Mouse (Mus musculus) brown adipose tissue, adult 24 weeks (tissue): Measurements from ENCODE around the gene Lancl3. TPM values are rescaled to one million over a fixed set of nuclear protein-coding genes. Genes with fewer than 3 reads are reported as not detected.
A peak's percentile ranks its signal among the peaks of the same experiment; 100 is the strongest.
"Not testable (repeated sequence)": the region's sequence is repeated elsewhere in the genome, so short reads cannot be mapped to it uniquely, and the experiment has no call there.

Experiments used
- H3K27ac ChIP-seq: fragments of 200-500 bp; replicated peaks from 2 replicates; pipeline ENCODE4 v1.5.1; 2012; ENCODE audit warnings: low read depth, mild to moderate bottlenecking, low read length
- H3K4me1 ChIP-seq: fragments of 200-500 bp; 2 replicates; pipeline ENCODE4 v1.6.1; 2012; ENCODE audit warnings: low read length, mixed read lengths; ENCODE audit not compliant: control insufficient read depth, insufficient read depth, insufficient read length
- H3K4me3 ChIP-seq: fragments of 200-500 bp; 2 replicates; pipeline ENCODE4 v1.5.1; 2012; ENCODE audit warnings: low read depth, mild to moderate bottlenecking, low read length, moderate library complexity; ENCODE audit not compliant: insufficient read depth
- polyA plus RNA-seq: library from polyadenylated mRNA; stranded (reverse); fragments of >200 nt; gene quantifications from 2 replicates; pipeline ENCODE4 v1.2.4, GENCODE M21; 2012; ENCODE audit not compliant: missing spikeins, insufficient read depth, insufficient read length

Gene Lancl3
- polyA plus RNA-seq, 1 experiment = 0.36 TPM

- no peaks in the 10 kb centered on the region for H3K4me1 ChIP-seq
- H3K4me3 ChIP-seq = no peak overlapping the region
- H3K27ac ChIP-seq = no peak overlapping the region
Observed at GRCm38 (mm10) chrX:9243381-9243864, 43.7 kb downstream of the Lancl3 start.

- H3K27ac ChIP-seq = no peak overlapping the region
- H3K4me3 ChIP-seq = no peak overlapping the region
- H3K4me1 ChIP-seq = no peaks in the 10 kb centered on the region
Observed at GRCm38 (mm10) chrX:9244603-9245336, 45.1 kb downstream of the Lancl3 start.

GRCm38 (mm10) chrX:9248911-9249310 lies 49.2 kb downstream of the Lancl3 start:
- H3K4me1 ChIP-seq = no peaks in the 10 kb centered on the region
- H3K4me3 ChIP-seq = no peak overlapping the region
- no peak overlapping the region for H3K27ac ChIP-seq

- H3K4me1 ChIP-seq = no peaks in the 10 kb centered on the region
- H3K4me3 ChIP-seq = no peak overlapping the region
- no peak overlapping the region for H3K27ac ChIP-seq
Observed at GRCm38 (mm10) chrX:9253990-9254389, 54.3 kb downstream of the Lancl3 start.

- H3K4me1 ChIP-seq = no peaks in the 10 kb centered on the region
- H3K27ac ChIP-seq = no peak overlapping the region
- H3K4me3 ChIP-seq = no peak overlapping the region
Observed at GRCm38 (mm10) chrX:9254901-9255300, 55.2 kb downstream of the Lancl3 start.

GRCm38 (mm10) chrX:9256766-9257165 lies 57.1 kb downstream of the Lancl3 start, which contains the start of gene Gm14862:
Gene Gm14862 (minus strand): TSS chrX:9256899.
- Histone ChIP-seq H3K4me3 (no peak within 1 kb of the TSS), H3K4me1 (no peaks in the 10 kb centered on the region), H3K27ac (no peak within 1 kb of the TSS)

- no peaks in the 10 kb centered on the region for H3K4me1 ChIP-seq
- no peak overlapping the region for H3K4me3 ChIP-seq
- H3K27ac ChIP-seq = no peak overlapping the region
Observed at GRCm38 (mm10) chrX:9257831-9258230, 58.1 kb downstream of the Lancl3 start.

- Histone ChIP-seq H3K27ac (no peak overlapping the region), H3K4me3 (no peak overlapping the region), H3K4me1 (no peaks in the 10 kb centered on the region)
Observed at GRCm38 (mm10) chrX:9259267-9259666, 59.6 kb downstream of the Lancl3 start.

GRCm38 (mm10) chrX:9271112-9271511 lies 71.4 kb downstream of the Lancl3 start:
- H3K4me1 ChIP-seq = no peaks in the 10 kb centered on the region
- H3K27ac ChIP-seq = no peak overlapping the region
- no peak overlapping the region for H3K4me3 ChIP-seq

- peak overlapping the region; percentile 16 for H3K27ac ChIP-seq
- peak overlapping the region; percentile 73 for H3K4me3 ChIP-seq
- no peaks in the 10 kb centered on the region for H3K4me1 ChIP-seq
Observed at GRCm38 (mm10) chrX:9271947-9272459, 72.3 kb downstream of the Lancl3 start.

- Histone ChIP-seq H3K4me3 (peak within 1 kb of the TSS; percentile 73), H3K27ac (peak within 1 kb of the TSS; percentile 16), H3K4me1 (no peaks in the 10 kb centered on the region)
Observed at GRCm38 (mm10) chrX:9272460-9273361, 73.0 kb downstream of the Lancl3 start, which contains the start of gene Xk. Gene Xk (plus strand): TSS chrX:9272756.

GRCm38 (mm10) chrX:9273377-9274002 lies 73.8 kb downstream of the Lancl3 start:
- H3K27ac ChIP-seq = no peak overlapping the region
- peak overlapping the region; percentile 73 for H3K4me3 ChIP-seq
- H3K4me1 ChIP-seq = no peaks in the 10 kb centered on the region

GRCm38 (mm10) chrX:9274321-9274720 lies 74.6 kb downstream of the Lancl3 start:
- Histone ChIP-seq H3K27ac (no peak overlapping the region), H3K4me1 (no peaks in the 10 kb centered on the region), H3K4me3 (no peak overlapping the region)

- H3K27ac ChIP-seq, H3K4me1 ChIP-seq, H3K4me3 ChIP-seq: not testable (repeated sequence)
Observed at GRCm38 (mm10) chrX:9283464-9283863, 83.8 kb downstream of the Lancl3 start, which contains the start of gene H2al1m. Gene H2al1m (plus strand): TSS chrX:9283764.
